Mouse (Mus musculus): ENCODE results near the gene Olfr1129. TPM values are rescaled to one million over a fixed set of nuclear protein-coding genes. Genes with fewer than 3 reads are reported as not detected.
"Not testable (repeated sequence)": the region's sequence is repeated elsewhere in the genome, so short reads cannot be mapped to it uniquely, and the experiment has no call there.

Olfr1129 gene
- total RNA-seq (2021): not detected in 2 replicates
- long read RNA-seq, experiment 1: 0 reads
- long read RNA-seq, experiment 2: 0 reads

DNA sequence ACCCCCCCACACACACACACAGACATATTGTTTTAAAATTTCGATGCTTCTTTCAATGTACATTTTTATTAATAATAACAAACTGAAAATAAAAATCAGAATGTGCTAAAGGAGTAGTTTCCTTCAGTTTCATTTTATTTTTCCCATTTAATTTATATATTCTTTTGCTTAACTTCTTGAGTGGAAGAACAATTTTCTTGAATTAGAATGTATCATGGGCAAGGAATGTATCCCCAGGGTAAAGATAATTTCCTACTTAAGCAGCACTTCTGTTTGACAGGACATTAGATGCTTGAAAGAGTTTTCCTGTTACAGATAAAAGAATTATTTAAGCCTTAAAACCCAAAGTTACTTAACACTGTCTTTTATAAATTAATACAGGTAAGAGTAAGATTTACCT lies at the start of gene Olfr1129:
Gene Olfr1129 (plus strand): TSS at position 301 of the 400 bp plus-strand sequence.
- DNase-seq: not testable (repeated sequence)

GRCm38 (mm10) chr2:87525899-87526616 lies 47.6 kb upstream of the Olfr1129 start:
- not testable (repeated sequence) for DNase-seq

DNA sequence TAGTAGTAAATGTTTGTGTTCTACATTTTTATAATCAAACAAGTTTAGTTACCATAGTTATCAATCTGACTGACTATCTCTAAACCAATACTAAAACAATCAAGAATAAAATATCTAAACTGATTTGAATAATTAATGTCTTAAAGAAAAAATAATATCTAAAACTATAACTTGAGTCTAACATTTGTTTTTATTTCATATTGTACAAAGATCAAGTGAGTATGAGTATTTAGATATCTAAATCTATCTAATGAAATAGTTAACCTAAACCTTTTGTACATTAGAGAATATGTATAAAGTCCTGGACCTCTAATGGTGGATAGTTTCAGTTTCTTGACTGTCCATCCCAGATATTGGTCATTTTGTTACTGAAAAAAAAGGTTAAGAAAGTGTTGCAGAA lies 42.2 kb upstream of the Olfr1129 start, which contains the start of gene Olfr153:
Gene Olfr153 (plus strand): TSS at position 301 of the 400 bp plus-strand sequence.
- no peak for DNase-seq

- no peak for DNase-seq
Observed at GRCm38 (mm10) chr2:87534826-87535225, 38.9 kb upstream of the Olfr1129 start.

DNA sequence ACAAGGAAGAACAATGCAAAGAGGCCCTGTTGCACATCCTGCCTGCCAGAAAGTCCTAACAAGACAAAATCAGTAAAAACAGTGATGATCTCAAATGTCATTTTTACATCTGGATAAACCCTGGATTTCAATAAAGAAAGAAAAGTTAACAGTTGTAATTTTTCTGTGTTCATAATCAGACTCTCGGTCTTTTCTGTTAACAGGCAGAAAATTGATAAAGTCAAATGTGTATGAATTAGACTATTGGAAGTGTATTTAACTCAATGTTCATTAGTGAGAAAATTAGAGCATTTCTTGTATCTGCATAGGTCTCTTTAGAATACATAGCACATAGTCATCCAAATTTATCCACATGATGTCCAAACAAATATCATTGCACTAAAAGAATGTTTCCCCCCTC lies 28.3 kb upstream of the Olfr1129 start, which contains the start of gene Olfr1128:
Gene Olfr1128 (minus strand): TSS at position 101 of the 400 bp plus-strand sequence.
- no peak for DNase-seq

DNA sequence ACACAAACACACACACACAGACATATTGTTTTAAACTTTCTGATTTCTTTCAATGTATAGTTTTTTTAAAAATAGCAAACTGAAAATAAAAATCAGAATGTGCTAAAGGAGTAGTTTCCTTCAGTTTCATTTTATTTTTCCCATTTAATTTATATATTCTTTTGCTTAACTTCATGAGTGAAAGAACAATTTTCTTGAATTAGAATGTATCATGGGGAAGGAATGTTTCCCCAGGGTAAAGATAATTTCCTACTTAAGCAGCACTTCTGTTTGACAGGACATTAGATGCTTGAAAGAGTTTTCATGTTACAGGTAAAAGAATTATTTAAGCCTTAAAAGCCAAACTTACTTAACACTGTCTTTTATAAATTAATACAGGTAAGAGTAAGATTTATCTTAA lies 32.2 kb downstream of the Olfr1129 start, which contains the start of gene Olfr1130:
Gene Olfr1130 (plus strand): TSS at position 301 of the 400 bp plus-strand sequence.
- not testable (repeated sequence) for DNase-seq

GRCm38 (mm10) chr2:87626804-87627203 lies 53.1 kb downstream of the Olfr1129 start, which contains the start of gene Olfr1131:
Olfr1131 (plus strand) TSS chr2:87627104.
- DNase-seq: no peak

Other genes starting within 250 kb of the Olfr1129 start
- not detected in 2 replicates for gene Olfr1120, start 219.1 kb upstream of the Olfr1129 start, total RNA-seq (2021)
- not detected in 2 replicates for gene Olfr1121, start 204.0 kb upstream of the Olfr1129 start, total RNA-seq (2021)
- gene Olfr1122, start 188.1 kb upstream of the Olfr1129 start, total RNA-seq (2021): not detected in 2 replicates
- gene Olfr1123, start 157.3 kb upstream of the Olfr1129 start, total RNA-seq (2021): not detected in 2 replicates
- not detected in 2 replicates for gene Olfr1124, start 143.6 kb upstream of the Olfr1129 start, total RNA-seq (2021)
- not detected in 2 replicates for gene Olfr1126, start 119.9 kb upstream of the Olfr1129 start, total RNA-seq (2021)
- gene Pramel7, start 76.8 kb upstream of the Olfr1129 start, total RNA-seq (2021): not detected in 2 replicates
- not detected in 2 replicates for gene Pramel6, start 67.3 kb upstream of the Olfr1129 start, total RNA-seq (2021)
- gene Olfr153, start 42.1 kb upstream of the Olfr1129 start, total RNA-seq (2021): not detected in 2 replicates
- not detected in 2 replicates for gene Olfr1128, start 28.4 kb upstream of the Olfr1129 start, total RNA-seq (2021)
- gene Olfr1130, start 32.3 kb downstream of the Olfr1129 start, total RNA-seq (2021): not detected in 2 replicates
- not detected in 2 replicates for gene Olfr1131, start 53.2 kb downstream of the Olfr1129 start, total RNA-seq (2021)
- not detected in 2 replicates for gene Olfr1132, start 63.6 kb downstream of the Olfr1129 start, total RNA-seq (2021)
- gene Olfr1133, start 73.5 kb downstream of the Olfr1129 start, total RNA-seq (2021): not detected in 2 replicates
- gene Olfr1134, start 84.6 kb downstream of the Olfr1129 start, total RNA-seq (2021): not detected in 2 replicates
- not detected in 2 replicates for gene Olfr1135, start 99.8 kb downstream of the Olfr1129 start, total RNA-seq (2021)
- gene Olfr1136, start 120.0 kb downstream of the Olfr1129 start, total RNA-seq (2021): not detected in 2 replicates
- gene Olfr1137, start 139.3 kb downstream of the Olfr1129 start, total RNA-seq (2021): not detected in 2 replicates
- not detected in 2 replicates for gene Olfr1138, start 166.1 kb downstream of the Olfr1129 start, total RNA-seq (2021)
- not detected in 2 replicates for gene Olfr1140, start 169.8 kb downstream of the Olfr1129 start, total RNA-seq (2021)
- not detected in 2 replicates for gene Olfr1141, start 180.1 kb downstream of the Olfr1129 start, total RNA-seq (2021)
- not detected in 2 replicates for gene Olfr152, start 205.6 kb downstream of the Olfr1129 start, total RNA-seq (2021)
- gene Olfr1143, start 226.7 kb downstream of the Olfr1129 start, total RNA-seq (2021): not detected in 2 replicates
- not detected in 2 replicates for gene Olfr1145, start 235.9 kb downstream of the Olfr1129 start, total RNA-seq (2021)

Measured in adrenal gland, postnatal 14 days (tissue).